Mouse (Mus musculus) c-Kit-positive CD71-positive TER-119-positive erythroid progenitor cells, embryonic 14.5 days (primary cell): Measurements from ENCODE around the gene Mlh3.

Experiments used
- DNase-seq: peaks from one replicate; pipeline ENCODE4 v3.0.0-alpha.2; 2013; ENCODE audit warnings: low spot score

Mlh3 gene

GRCm38 (mm10) chr12:85280845-85281651, 10.6 kb upstream of the Mlh3 start:
- peak; percentile 58 for DNase-seq

DNA sequence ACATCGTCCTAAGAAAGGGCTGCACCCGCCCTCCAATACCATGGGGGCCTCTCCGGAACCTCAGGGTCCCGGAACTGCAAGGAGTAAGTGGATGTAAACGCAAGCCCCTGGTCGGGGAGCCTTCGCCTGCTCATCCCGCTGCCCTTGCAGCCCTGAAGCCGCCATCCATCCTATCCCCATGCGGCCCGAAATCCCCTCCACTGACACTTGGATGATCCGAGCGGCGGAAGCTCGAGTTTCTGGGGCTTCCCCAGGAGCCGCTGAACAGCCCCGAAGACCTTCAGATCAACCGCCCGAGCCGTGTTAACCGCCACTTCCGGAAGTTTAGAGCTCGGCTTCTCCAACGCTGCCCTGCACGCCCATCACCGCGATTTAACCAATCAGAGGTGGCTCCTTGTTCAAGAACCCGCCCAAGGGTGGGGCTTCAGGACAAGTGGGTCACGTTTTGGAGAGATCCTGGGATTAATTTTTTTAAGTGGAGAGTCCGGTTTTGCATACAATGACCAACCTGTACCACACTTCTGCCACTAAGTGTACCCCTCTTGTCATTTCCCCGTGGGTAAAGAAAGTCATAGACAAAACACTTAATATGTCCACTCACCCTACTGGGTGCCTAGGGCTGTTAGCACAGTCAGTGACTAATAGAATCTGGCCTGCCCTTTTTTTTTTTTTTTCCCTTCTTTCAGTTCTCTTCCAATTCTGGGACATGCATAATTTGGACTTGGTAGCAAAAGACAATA, 9.9 kb upstream of the Mlh3 start:
- DNase-seq: peak; percentile 99

- peak; percentile 51 for DNase-seq
Measured at GRCm38 (mm10) chr12:85279396-85280080, 9.1 kb upstream of the Mlh3 start.

- peak; percentile 58 for DNase-seq
Measured at GRCm38 (mm10) chr12:85278919-85279318, 8.5 kb upstream of the Mlh3 start.

DNA sequence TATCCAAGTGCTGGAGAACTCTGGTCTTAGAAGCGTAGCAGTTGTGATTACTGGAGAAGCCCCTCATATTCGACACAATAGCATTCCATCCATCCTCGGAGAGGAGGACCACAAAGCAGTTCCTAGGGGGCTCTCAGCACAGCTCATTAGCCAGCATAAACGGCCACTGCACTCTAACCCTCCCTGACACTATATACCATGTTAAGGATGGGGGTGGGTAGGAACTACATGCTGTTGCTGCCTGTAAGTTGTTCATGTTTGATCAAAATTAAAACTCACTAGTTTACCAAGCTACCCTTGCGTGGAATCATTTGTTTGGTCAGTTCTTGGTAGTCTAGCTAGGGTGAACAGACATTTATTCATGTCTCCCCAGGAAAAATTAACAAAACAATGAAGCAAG, 5.9 kb upstream of the Mlh3 start:
- no peak for DNase-seq

DNA sequence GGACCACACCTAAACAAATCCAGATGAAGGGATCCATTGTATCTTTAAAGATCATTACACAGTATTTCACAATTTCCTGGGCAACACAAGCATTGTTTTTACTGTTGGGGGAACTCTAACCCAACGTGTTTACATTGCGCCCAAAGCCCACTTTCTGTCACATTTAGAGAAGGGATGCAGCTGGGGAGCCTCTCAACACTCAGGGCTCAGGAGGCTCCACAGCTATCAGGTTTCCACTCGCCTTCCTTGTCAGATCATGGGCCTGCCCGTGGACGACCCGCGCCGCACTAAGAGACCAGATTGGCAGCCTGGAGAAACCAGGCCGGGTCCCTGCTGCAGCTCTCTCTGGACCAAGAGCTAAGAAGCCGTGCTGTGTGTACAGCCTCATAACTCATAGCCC, 3.1 kb upstream of the Mlh3 start:
- DNase-seq: no peak

DNA sequence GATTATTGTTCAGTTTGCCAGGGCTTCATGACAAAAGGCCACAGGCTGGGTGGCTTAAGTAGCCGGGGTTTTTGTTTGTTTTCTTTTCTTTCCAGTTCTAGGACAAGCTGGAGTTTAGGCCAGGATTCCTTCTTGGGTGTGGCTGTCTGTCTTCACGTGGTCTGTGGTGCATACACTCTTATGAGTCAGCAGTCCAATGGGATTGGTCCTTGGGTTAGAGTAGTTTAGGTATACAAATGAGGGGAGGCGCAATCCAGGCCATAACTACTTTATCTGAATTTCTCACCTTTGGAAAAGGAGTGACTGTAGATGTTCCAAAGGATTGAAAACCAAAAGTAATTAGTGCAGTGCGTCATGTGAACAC, 1.4 kb upstream of the Mlh3 start:
- no peak for DNase-seq

DNA sequence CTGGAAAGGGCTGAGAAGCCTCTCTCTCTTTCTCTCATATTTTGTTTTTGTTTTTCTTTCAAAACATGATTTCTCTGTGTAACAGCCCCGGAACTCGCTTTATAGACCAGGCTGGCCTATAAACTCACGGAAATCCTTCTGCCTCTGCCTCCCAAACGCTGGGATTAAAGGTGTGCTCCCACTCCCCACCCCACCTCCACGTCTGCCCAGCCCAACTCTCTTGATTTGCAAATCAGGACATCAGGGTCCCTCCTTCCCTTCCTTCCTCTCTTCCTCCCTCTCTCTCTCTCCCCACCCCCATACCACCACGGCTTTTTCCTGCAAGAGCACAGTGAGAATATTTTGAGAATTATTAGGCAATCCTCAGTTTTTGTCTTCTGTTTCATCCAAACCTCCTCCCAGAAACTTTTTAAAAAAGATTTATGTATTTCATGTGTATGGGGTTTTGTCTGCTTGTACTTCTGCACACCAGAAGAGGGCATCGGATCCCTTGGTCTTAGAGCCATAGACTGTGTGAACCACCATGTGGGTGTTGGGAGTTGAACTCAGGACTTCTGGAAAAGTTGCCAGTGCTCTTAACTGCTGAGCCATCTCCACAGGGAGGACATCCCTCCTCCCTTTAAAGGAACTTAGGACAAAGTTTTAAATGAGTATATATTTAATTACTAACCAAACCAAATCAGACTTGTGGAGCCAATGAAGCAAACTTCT, 888 bp upstream of the Mlh3 start:
- no peak for DNase-seq

GRCm38 (mm10) chr12:85269821-85270220, 578 bp downstream of the Mlh3 start:
- DNase-seq: no peak

- no peak for DNase-seq
Measured at GRCm38 (mm10) chr12:85266248-85266647, 4.2 kb downstream of the Mlh3 start.

- DNase-seq: no peak
Measured at GRCm38 (mm10) chr12:85264940-85265339, 5.5 kb downstream of the Mlh3 start.

DNA sequence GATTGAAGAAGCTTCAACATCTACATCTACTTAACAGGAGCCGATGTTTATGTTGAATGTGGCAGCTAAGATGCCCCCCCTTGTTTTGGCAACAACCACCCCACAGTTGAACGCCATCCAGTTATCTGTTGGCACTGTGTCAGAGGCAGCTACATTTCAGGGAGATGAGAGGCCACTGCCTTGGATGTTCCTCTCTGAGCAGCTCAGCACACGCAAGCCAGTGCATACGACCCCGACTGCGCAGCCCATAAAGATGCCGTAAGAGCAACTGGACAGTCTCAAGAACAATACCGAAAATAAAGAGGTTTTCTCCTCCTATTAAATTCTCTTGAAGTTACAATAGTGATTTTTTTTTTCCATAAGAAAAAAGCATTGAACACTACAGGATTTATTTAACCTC, 5.9 kb downstream of the Mlh3 start:
- DNase-seq: no peak

GRCm38 (mm10) chr12:85263190-85263589, 7.2 kb downstream of the Mlh3 start:
- no peak for DNase-seq

GRCm38 (mm10) chr12:85262489-85262888, 7.9 kb downstream of the Mlh3 start:
- no peak for DNase-seq

- no peak for DNase-seq
Measured at GRCm38 (mm10) chr12:85257008-85257639, 13.3 kb downstream of the Mlh3 start.

DNA sequence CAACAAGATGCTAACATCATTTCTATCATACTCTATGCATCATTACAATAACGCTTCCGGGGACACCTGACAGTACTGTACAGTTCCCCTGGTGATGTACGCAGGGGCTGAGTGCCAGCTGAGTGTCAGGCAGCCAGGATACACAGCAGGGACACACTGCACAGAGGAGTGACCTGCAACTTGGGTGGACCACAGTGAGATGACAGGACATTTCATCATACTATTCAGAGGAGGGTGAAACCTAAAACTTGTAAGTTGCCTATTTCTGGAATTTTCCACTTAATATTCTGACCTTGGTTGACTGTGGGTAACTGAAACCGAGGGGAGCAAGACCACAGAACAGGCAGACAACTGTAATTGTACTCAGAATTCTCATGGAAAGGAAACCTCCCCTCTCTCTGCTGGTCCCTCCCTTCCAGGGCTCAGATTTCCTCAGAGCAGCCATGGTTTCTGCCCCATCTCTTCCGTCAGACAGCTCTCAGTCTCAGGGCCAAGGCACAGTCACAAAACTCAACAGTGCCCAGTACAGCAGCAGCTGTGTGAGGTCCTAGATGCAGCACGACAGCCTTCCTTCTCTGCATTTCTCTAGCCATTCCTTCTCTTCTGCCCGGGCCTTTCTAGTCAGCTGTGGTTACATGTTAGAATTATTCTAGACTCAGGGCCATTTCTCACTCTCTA, 14.2 kb downstream of the Mlh3 start:
- DNase-seq: no peak

- DNase-seq: no peak
Measured at GRCm38 (mm10) chr12:85252083-85252482, 18.3 kb downstream of the Mlh3 start.

DNA sequence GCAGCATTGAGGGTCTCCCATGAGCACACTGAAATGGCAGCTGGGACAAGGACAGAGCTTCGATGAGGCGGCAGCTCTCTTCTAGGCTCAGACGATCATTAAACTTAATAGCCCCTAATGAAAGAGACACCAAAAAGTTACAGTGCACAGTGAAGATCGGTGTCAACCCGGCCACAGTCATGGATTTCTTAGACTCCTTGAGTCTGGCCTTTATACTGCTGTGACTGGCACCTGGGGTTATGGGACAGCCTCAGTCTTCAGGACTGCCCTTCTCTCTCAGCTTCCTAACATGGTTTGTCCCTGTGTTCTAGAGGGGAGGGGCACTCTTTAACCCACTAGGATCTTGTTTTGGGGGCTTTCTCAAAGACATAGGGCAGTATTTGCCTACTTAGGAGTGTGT, 32.8 kb downstream of the Mlh3 start:
- no peak for DNase-seq

DNA sequence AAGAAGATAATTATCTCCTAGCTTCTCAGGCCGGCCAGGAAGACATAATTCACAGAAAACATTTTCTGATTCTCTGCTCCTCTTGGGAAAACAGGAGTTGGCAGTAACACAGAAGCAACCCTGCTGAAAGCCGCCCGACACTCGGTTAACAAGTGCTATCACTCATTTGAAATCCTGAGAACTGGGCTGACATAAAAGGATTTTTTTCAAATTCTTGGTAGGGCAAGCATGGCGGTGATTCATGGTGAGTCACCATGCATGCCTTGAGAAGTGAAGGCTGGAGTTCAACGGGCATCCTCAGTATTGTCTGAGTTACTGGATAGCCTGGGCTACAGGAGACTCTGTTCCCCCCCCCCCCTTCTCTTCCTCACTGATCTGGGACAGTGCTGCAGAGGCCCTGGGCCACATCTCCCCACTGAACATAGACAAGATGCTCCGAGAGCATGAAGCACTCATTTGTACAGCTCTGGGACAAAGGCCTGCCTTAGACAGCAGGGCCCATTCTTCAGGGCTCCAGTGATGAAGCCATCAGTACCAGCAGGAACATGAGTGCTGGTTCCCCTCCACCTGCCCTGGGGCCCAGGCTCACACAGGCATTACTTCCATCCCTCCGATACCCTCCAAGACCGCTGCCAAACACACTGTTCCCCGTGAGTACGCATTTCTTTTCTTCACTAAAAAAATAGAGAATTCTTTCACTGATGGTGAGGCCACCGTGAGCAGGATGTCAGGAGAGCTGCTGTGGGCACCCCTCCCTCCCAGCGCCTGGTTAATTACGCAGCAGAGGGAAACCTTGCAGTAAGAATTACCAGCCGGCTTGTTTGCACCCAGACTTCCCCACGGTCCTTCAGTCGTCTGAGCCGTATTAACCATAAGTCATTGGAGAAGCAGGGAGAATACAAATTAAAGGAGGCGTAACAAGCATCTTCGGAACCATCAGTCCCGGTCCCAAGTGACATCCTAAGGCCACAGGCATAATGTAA, 36.7 kb downstream of the Mlh3 start:
- DNase-seq: no peak
